ENCODE assay signal across 20 mouse cellular contexts in the genomic region with DNA sequence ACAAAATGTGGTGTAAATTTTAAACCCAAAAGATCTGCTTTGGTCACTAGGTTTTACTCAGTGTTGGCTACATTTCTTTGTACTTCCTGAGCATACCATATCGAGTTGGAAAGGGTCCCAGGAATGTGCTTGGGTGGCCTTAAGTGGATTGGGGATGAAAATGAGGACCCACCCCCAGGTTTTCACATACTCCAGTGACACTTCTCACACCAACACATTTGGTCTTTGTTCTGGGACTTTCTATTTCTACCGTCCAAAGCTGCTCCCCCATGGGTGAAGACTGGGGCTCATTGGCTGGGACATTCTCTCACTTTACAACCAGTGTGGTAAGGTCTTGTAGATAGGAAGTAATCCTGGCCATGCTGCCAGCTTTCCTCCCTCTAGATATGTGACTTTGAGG.
A peak's percentile ranks its signal among the peaks of the same experiment; 100 is the strongest.
DNase-seq lines count a peak whose midpoint lies in the region; ATAC-seq and TF ChIP-seq lines count a peak whose summit lies in the region.
"Had no signal": no experiment of that assay in that cellular context is flagged by ENCODE, and none has a peak within 500 bp of the region (broad histone marks: within the 10 kb centered on the region; RNA-seq: fewer than 3 reads in every experiment).

No protein-coding gene starts in this region.

- H3K4me1 ChIP-seq in heart, embryonic 13.5 days = peaks cover 51% of the 10 kb centered on the region
- peaks cover 4% of the 10 kb centered on the region; the same call in 1 of the 2 replicates for H3K4me1 ChIP-seq in heart, postnatal 0 days (ENCODE audit: control insufficient read depth, insufficient read depth)
- H3K4me1 ChIP-seq in lung, embryonic 16.5 days (replicated peaks; ENCODE audit: control insufficient read depth, insufficient read depth, low read length) = no peaks in the 10 kb centered on the region; the same call in 1 of the 2 replicates
- H3K4me1 ChIP-seq: embryonic facial prominence, embryonic 13.5 days; forebrain, embryonic 13.5 days; hindbrain, embryonic 15.5 days had no signal

- TF ChIP-seq CTCF in heart, postnatal 0 days (IDR thresholded peaks at IDR 0.05; ENCODE audit: low read depth) = no peak

- H3K27ac ChIP-seq in heart, embryonic 13.5 days (replicated peaks) = peak overlapping the region; percentile 44
- peak overlapping the region; percentile 65 for H3K27ac ChIP-seq in heart, postnatal 0 days (ENCODE audit: low read depth)
- peak overlapping the region; percentile 45 for H3K27ac ChIP-seq in lung, embryonic 16.5 days (ENCODE audit: low read length)
- H3K27ac ChIP-seq: embryonic facial prominence, embryonic 13.5 days; forebrain, embryonic 13.5 days; hindbrain, embryonic 15.5 days had no signal

- H3K4me2 ChIP-seq in heart, embryonic 13.5 days = no peak overlapping the region
- no peak overlapping the region for H3K4me2 ChIP-seq in heart, postnatal 0 days (ENCODE audit: low read depth, low read length)
- H3K4me2 ChIP-seq in lung, embryonic 16.5 days (ENCODE audit: low read depth, low read length) = no peak overlapping the region
- H3K4me2 ChIP-seq: embryonic facial prominence, embryonic 13.5 days; forebrain, embryonic 13.5 days; heart, embryonic 11.5 days; hindbrain, embryonic 15.5 days had no signal

- H3K4me3 ChIP-seq in heart, embryonic 13.5 days = no peak overlapping the region
- no peak overlapping the region for H3K4me3 ChIP-seq in heart, postnatal 0 days (ENCODE audit: low read depth, low read length)
- no peak overlapping the region for H3K4me3 ChIP-seq in lung, embryonic 16.5 days (ENCODE audit: low read length)
- H3K4me3 ChIP-seq: embryonic facial prominence, embryonic 13.5 days; forebrain, embryonic 13.5 days; hindbrain, embryonic 15.5 days had no signal

- intact Hi-C loops in heart, postnatal 14 days (cut with DNase I) = no loop called here

- H3K36me3 ChIP-seq in heart, embryonic 13.5 days = peaks cover 90% of the 10 kb centered on the region
- peaks cover 84% of the 10 kb centered on the region for H3K36me3 ChIP-seq in heart, postnatal 0 days (replicated peaks; ENCODE audit: control insufficient read depth, insufficient read depth, low read length)
- peaks cover 26% of the 10 kb centered on the region for H3K36me3 ChIP-seq in lung, embryonic 16.5 days (ENCODE audit: control insufficient read depth, insufficient read depth, low read length)

- no peak for DNase-seq in heart, postnatal 14 days
- no peak for DNase-seq in heart, postnatal 0 days (ENCODE audit: low spot score)
- DNase-seq in heart, adult 8-10 months (ENCODE audit: low spot score) = no peak
- no peak for DNase-seq in lung, postnatal 14 days
- DNase-seq: adrenal gland, postnatal 14 days; cerebellum, adult 18-20 months; cerebellum, adult 9-11 months; cerebellum, postnatal 36 days; forebrain, postnatal 0 days; gastrocnemius, postnatal 14 days had no signal

- no peak overlapping the region for H3K9ac ChIP-seq in heart, embryonic 13.5 days
- no peak overlapping the region for H3K9ac ChIP-seq in heart, postnatal 0 days (replicated peaks; ENCODE audit: low read depth, low read length)
- H3K9ac ChIP-seq in lung, embryonic 16.5 days (ENCODE audit: low read length) = no peak overlapping the region
- H3K9ac ChIP-seq: embryonic facial prominence, embryonic 13.5 days; forebrain, embryonic 13.5 days; forebrain, postnatal 0 days; hindbrain, embryonic 15.5 days had no signal

- ATAC-seq in heart, embryonic 13.5 days (ENCODE audit: extremely low read depth, insufficient number of reproducible peaks, low FRiP score, low TSS enrichment) = no peak
- ATAC-seq in heart, postnatal 0 days (ENCODE audit: insufficient read depth, low read depth) = peak; percentile 68; the same call in 1 of the 2 replicates
- peak; percentile 72 for ATAC-seq in lung, embryonic 16.5 days (ENCODE audit: low read depth)
- ATAC-seq: activated CD4-positive, CD25-positive, alpha-beta regulatory T cell, adult 4 months; forebrain, embryonic 13.5 days; forebrain, postnatal 0 days; intestine, embryonic 16.5 days; Patski had no signal

- 30% methylated on average over 2 of the region's 2 CpGs for WGBS in heart, embryonic 13.5 days
- WGBS in heart, postnatal 0 days = 15% methylated on average over 2 of the region's 2 CpGs
- 19% methylated on average over 2 of the region's 2 CpGs for WGBS in lung, embryonic 16.5 days

- no peaks in the 10 kb centered on the region for H3K27me3 ChIP-seq in heart, embryonic 13.5 days (replicated peaks)
- no peaks in the 10 kb centered on the region for H3K27me3 ChIP-seq in heart, postnatal 0 days (ENCODE audit: control insufficient read depth, insufficient read depth, low read length)
- H3K27me3 ChIP-seq in lung, embryonic 16.5 days (ENCODE audit: control insufficient read depth, insufficient read depth, low read depth, low read length) = no peaks in the 10 kb centered on the region
- H3K27me3 ChIP-seq: CH12.LX; embryonic facial prominence, embryonic 13.5 days; forebrain, embryonic 13.5 days; hindbrain, embryonic 15.5 days; Patski had no signal

- no peaks in the 10 kb centered on the region for H3K9me3 ChIP-seq in heart, embryonic 13.5 days
- no peaks in the 10 kb centered on the region for H3K9me3 ChIP-seq in heart, postnatal 0 days (replicated peaks; ENCODE audit: control insufficient read depth, low read length)
- no peaks in the 10 kb centered on the region for H3K9me3 ChIP-seq in lung, embryonic 16.5 days (ENCODE audit: control insufficient read depth, low read length)
- H3K9me3 ChIP-seq: embryonic facial prominence, embryonic 13.5 days; forebrain, embryonic 13.5 days; hindbrain, embryonic 15.5 days had no signal

- no peak for TF ChIP-seq EP300 in heart, postnatal 0 days (IDR thresholded peaks at IDR 0.05; ENCODE audit: low read depth)
